Comparison of ENCODE assay signal across 25 mouse cellular contexts in the genomic region with DNA sequence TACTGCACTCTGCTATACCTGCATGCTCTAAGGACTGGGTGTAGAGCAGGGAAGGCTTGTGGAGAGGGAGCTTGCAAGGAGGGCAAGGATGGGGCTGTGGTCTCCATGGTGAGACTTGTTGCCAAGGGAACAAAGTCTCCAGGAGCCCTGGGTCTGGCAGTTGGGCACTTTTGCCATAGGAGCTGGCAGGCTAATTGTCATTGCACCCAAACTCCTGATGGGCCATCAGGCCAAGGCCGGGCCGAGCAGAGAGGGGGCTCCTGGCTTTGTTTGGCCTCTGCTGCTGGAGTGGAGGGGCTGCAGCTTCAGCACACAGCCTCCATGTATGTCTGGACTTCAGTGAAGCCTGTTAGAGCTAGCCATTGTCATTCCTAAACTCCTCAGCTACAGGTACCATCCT. TPM values are rescaled to one million over a fixed set of nuclear protein-coding genes. Genes with fewer than 3 reads are reported as not detected.
DNase-seq lines count a peak whose midpoint lies in the region; ATAC-seq and TF ChIP-seq lines count a peak whose summit lies in the region.
"Had no signal": no experiment of that assay in that cellular context is flagged by ENCODE, and none has a peak within 500 bp of the region (broad histone marks: within the 10 kb centered on the region; RNA-seq: fewer than 3 reads in every experiment).

No protein-coding gene starts in this region.

- 0 out of 2 replicates have a peak, but pooled peaks cover 2% of the 10 kb centered on the region for H3K36me3 ChIP-seq in heart, embryonic 10.5 days
- H3K36me3 ChIP-seq in hindbrain, postnatal 0 days (ENCODE audit: insufficient read depth, low read length), result no peaks in the 10 kb centered on the region
- H3K36me3 ChIP-seq in hindbrain, embryonic 11.5 days (ENCODE audit: control insufficient read depth, insufficient read depth, low read length), result no peaks in the 10 kb centered on the region
- no peaks in the 10 kb centered on the region for H3K36me3 ChIP-seq in limb, embryonic 10.5 days
- H3K36me3 ChIP-seq: embryonic facial prominence, embryonic 15.5 days; heart, embryonic 13.5 days had no signal

- H3K9me3 ChIP-seq in heart, embryonic 10.5 days, result no peaks in the 10 kb centered on the region
- H3K9me3 ChIP-seq in hindbrain, postnatal 0 days (ENCODE audit: low read length), result no peaks in the 10 kb centered on the region
- no peaks in the 10 kb centered on the region for H3K9me3 ChIP-seq in hindbrain, embryonic 11.5 days (ENCODE audit: control insufficient read depth, low read length)
- no peaks in the 10 kb centered on the region for H3K9me3 ChIP-seq in limb, embryonic 10.5 days (replicated peaks)
- H3K9me3 ChIP-seq: embryonic facial prominence, embryonic 15.5 days; heart, embryonic 13.5 days had no signal

- no peak overlapping the region for H3K4me3 ChIP-seq in heart, embryonic 10.5 days
- no peak overlapping the region for H3K4me3 ChIP-seq in hindbrain, postnatal 0 days (ENCODE audit: low read length)
- no peak overlapping the region for H3K4me3 ChIP-seq in hindbrain, embryonic 11.5 days (ENCODE audit: low read depth, low read length)
- H3K4me3 ChIP-seq in limb, embryonic 10.5 days, result no peak overlapping the region
- H3K4me3 ChIP-seq: embryonic facial prominence, embryonic 15.5 days; erythroblast, embryonic 14.5 days; gastrocnemius, adult 2 months; heart, embryonic 13.5 days had no signal

- H3K4me1 ChIP-seq in heart, embryonic 10.5 days, result peaks cover 24% of the 10 kb centered on the region
- peaks cover 4% of the 10 kb centered on the region; the same call in 1 of the 2 replicates for H3K4me1 ChIP-seq in hindbrain, postnatal 0 days (ENCODE audit: insufficient read depth, low read length)
- no peaks in the 10 kb centered on the region for H3K4me1 ChIP-seq in hindbrain, embryonic 11.5 days (replicated peaks; ENCODE audit: control insufficient read depth, insufficient read depth, low read length)
- peaks cover 20% of the 10 kb centered on the region for H3K4me1 ChIP-seq in limb, embryonic 10.5 days
- H3K4me1 ChIP-seq: embryonic facial prominence, embryonic 15.5 days had no signal

- DNase-seq in heart, embryonic 10.5 days (ENCODE audit: low spot score), result peak; percentile 59
- no peak for DNase-seq in heart, postnatal 25 days (ENCODE audit: low spot score)
- peak; percentile 35 for DNase-seq in hindbrain, postnatal 0 days (ENCODE audit: low spot score)
- no peak for DNase-seq in hindbrain, embryonic 11.5 days (ENCODE audit: low spot score)
- peak; percentile 38 for DNase-seq in testis, postnatal 10 days (ENCODE audit: low spot score)
- DNase-seq in testis, postnatal 14 days (ENCODE audit: low spot score), result no peak
- DNase-seq in limb, embryonic 10.5 days (ENCODE audit: low spot score), result no peak
- DNase-seq in embryo, embryonic 10.5 days (ENCODE audit: low spot score), result no peak
- DNase-seq: adrenal gland, adult 2 months; adrenal gland, postnatal 25 days; cerebellum, adult 18-20 months; cerebellum, adult 9-11 months; cerebellum, postnatal 36 days; gastrocnemius, adult 2 months; gastrocnemius, postnatal 25 days; heart, postnatal 4 days had no signal

- 0 out of 2 replicates have a peak, but pooled peaks cover 6% of the 10 kb centered on the region for H3K27me3 ChIP-seq in heart, embryonic 10.5 days (ENCODE audit: insufficient read depth, poor library complexity, severe bottlenecking)
- H3K27me3 ChIP-seq in hindbrain, postnatal 0 days (ENCODE audit: insufficient read depth, low read length), result no peaks in the 10 kb centered on the region
- H3K27me3 ChIP-seq in hindbrain, embryonic 11.5 days (ENCODE audit: control insufficient read depth, insufficient read depth, low read length), result no peaks in the 10 kb centered on the region
- H3K27me3 ChIP-seq in limb, embryonic 10.5 days (ENCODE audit: low read depth, poor library complexity, severe bottlenecking), result peaks cover 6% of the 10 kb centered on the region; the same call in 1 of the 2 replicates
- H3K27me3 ChIP-seq: CH12.LX; embryonic facial prominence, embryonic 15.5 days had no signal

- H3K4me2 ChIP-seq in hindbrain, postnatal 0 days (ENCODE audit: low read depth, low read length), result no peak overlapping the region
- H3K4me2 ChIP-seq in hindbrain, embryonic 11.5 days (replicated peaks; ENCODE audit: low read depth, low read length), result no peak overlapping the region
- H3K4me2 ChIP-seq: embryonic facial prominence, embryonic 15.5 days; heart, embryonic 13.5 days had no signal

- no peak for TF ChIP-seq CTCF in hindbrain, postnatal 0 days (IDR thresholded peaks at IDR 0.05; ENCODE audit: low read depth)

- H3K27ac ChIP-seq in heart, embryonic 10.5 days, result no peak overlapping the region
- H3K27ac ChIP-seq in hindbrain, postnatal 0 days, result no peak overlapping the region
- no peak overlapping the region for H3K27ac ChIP-seq in hindbrain, embryonic 11.5 days (ENCODE audit: low read depth, low read length)
- H3K27ac ChIP-seq in limb, embryonic 10.5 days, result 0 out of 2 replicates have a peak overlapping the region, but pooled peaks have one; percentile 46
- H3K27ac ChIP-seq: embryonic facial prominence, embryonic 15.5 days; gastrocnemius, adult 2 months; heart, embryonic 13.5 days had no signal

- intact Hi-C loops in heart, postnatal 25 days (cut with DNase I), result no loop called here

- 72% methylated on average over 2 of the region's 2 CpGs for WGBS in heart, embryonic 10.5 days
- WGBS in hindbrain, postnatal 0 days, result 26% methylated on average over 2 of the region's 2 CpGs
- WGBS in hindbrain, embryonic 11.5 days, result 66% methylated on average over 2 of the region's 2 CpGs
- WGBS in limb, embryonic 10.5 days, result 70% methylated on average over 2 of the region's 2 CpGs

- ATAC-seq in hindbrain, postnatal 0 days, result peak; percentile 41; the same call in 1 of the 2 replicates
- ATAC-seq in hindbrain, embryonic 11.5 days (ENCODE audit: low FRiP score), result no peak
- ATAC-seq: inflammation-experienced regulatory T-cells, adult 6 months; intestine, postnatal 0 days had no signal

- no peak overlapping the region for H3K9ac ChIP-seq in hindbrain, postnatal 0 days (replicated peaks; ENCODE audit: low read length)
- H3K9ac ChIP-seq in hindbrain, embryonic 11.5 days (ENCODE audit: low read depth, low read length), result no peak overlapping the region
- H3K9ac ChIP-seq: embryonic facial prominence, embryonic 15.5 days; heart, embryonic 13.5 days had no signal

RNA-seq across cellular contexts. Expression of a gene that starts 6.3 kb away (rescaled TPM):
- not detected in 2 replicates for polyA plus RNA-seq in heart, embryonic 10.5 days (2016; fragmentation: Nextera tagmentation; extraction: Ambion mirVana)
- not detected for total RNA-seq in heart, postnatal 25 days (2021)
- 0.05 TPM in 1 of 2 replicates, not detected in the other for total RNA-seq in hindbrain, postnatal 0 days (2014; rRNA removed)
- 0.05 TPM in 1 of 2 replicates, not detected in the other for polyA plus RNA-seq in hindbrain, postnatal 0 days (2015; fragmentation: Nextera tagmentation; extraction: Ambion mirVana)
- 0.19 and 0.20 TPM in 2 replicates for polyA plus RNA-seq in hindbrain, embryonic 11.5 days (2014; fragmentation: Nextera tagmentation; extraction: Ambion mirVana)
- not detected in 2 replicates for polyA plus RNA-seq in limb, embryonic 10.5 days (2016; fragmentation: Nextera tagmentation; extraction: Ambion mirVana)
- total RNA-seq: gastrocnemius, adult 2 months; gastrocnemius, postnatal 25 days; granulocyte monocyte progenitor cell, adult 5-6 weeks; heart, adult 8-10 months had no signal
- polyA plus RNA-seq: erythroblast, embryonic 14.5 days; heart, embryonic 13.5 days; heart, postnatal 0 days; inflammation-experienced regulatory T-cells, adult 6 months had no signal

Comparison
In these comparisons a context has a peak if more than half of its experiments do, and no peak if none do; other contexts are left out.
1. DNase-seq: peak in heart, embryonic 10.5 days (single experiment), hindbrain, postnatal 0 days (single experiment) and testis, postnatal 10 days (single experiment); none in heart, postnatal 25 days (single experiment), hindbrain, embryonic 11.5 days (single experiment), testis, postnatal 14 days (single experiment), limb, embryonic 10.5 days (single experiment) and embryo, embryonic 10.5 days (single experiment).